Mouse (Mus musculus) neutrophil, adult 65 days (primary cell): ENCODE data around the gene Gphn. TPM values are rescaled to one million over a fixed set of nuclear protein-coding genes. Genes with fewer than 3 reads are reported as not detected.

Experiments used
- total RNA-seq: library from RNA; stranded (reverse); gene quantifications from 2 replicates; pipeline ENCODE4 v1.2.4, GENCODE M21; 2023

Gene Gphn
- total RNA-seq = 12.0 and 13.6 TPM in 2 replicates

GRCm38 (mm10) chr12:78225707-78226518 lies at the start of gene Gphn:
Gene Gphn, plus strand, starts transcription at chr12:78226379.

GRCm38 (mm10) chr12:78193942-78194341 lies 32.2 kb upstream of the Gphn start, which contains the start of gene Gm6657:
Gene Gm6657, plus strand, starts transcription at chr12:78194242.

GRCm38 (mm10) chr12:78691325-78691724 lies 465.1 kb downstream of the Gphn start, which contains the start of gene Fam71d:
Gene Fam71d, plus strand, starts transcription at chr12:78691535.

Other genes starting within 250 kb of the Gphn start
- gene Gm6657, start 32.1 kb upstream of the Gphn start, total RNA-seq = not detected in 2 replicates